Mouse (Mus musculus) granulocyte monocyte progenitor cell, adult 5-6 weeks (primary cell): ENCODE results near the gene Flrt3. TPM values are rescaled to one million over a fixed set of nuclear protein-coding genes. Genes with fewer than 3 reads are reported as not detected.

Source experiments
- ATAC-seq: replicated peaks from 2 replicates; pipeline ENCODE4 v1.8.0; 2016; ENCODE audit warnings: mild to moderate bottlenecking, moderate TSS enrichment, inconsistent platforms; ENCODE audit not compliant: poor library complexity, severe bottlenecking
- total RNA-seq, 2 experiments: library from RNA; stranded (forward) in 1 of 2; stranded (reverse) in 1 of 2; fragments of 200-712, 200-1000 nt in 1 of 2; fragments of >200 nt in 1 of 2; fragmentation: Nextera tagmentation in 1 of 2; gene quantifications; 2 replicates each; pipeline ENCODE4 v1.2.3; 2014 to 2017

Flrt3 gene
- total RNA-seq, 2 experiments from 2014 or later: not detected

DNA sequence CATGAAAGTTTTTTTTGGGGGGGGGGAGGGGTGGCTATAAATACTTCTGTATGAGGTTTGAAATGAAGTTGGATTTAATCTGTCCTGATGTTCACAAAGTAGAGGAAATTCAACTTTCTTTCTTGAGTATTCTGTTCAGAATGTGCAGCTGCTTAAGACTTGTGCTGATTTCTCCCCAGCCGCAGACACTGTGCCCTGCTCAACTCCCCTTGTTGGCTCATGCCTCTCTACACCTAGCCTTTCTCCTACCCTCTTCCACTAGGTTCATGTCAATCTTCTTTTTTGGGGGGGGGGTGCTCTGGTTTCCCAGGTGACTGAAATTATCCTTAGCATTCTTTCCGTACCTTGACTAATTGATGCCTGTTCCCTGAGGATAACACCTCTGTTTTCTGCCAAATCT is 17.3 kb downstream of the Flrt3 start:
- ATAC-seq: no peak

DNA sequence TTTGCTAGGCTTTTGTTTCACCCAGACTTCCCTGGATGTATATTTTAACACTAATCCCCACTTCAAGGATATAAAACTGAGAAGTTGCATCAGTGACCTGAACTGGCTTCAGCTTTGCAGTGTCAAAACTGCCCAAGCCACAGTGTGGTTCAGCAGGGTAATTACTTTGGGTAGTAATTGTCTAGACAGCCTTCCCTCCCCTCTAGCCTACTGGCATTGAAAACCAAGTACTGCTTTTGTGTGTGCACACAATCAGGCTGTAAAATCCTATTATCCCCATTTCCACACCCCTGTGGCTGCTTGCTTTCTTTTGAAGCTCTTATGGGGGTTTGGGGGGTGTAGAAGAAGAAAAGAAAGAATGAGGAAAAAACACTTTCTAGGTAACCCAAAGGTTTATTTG is 17.8 kb downstream of the Flrt3 start:
- no peak for ATAC-seq

DNA sequence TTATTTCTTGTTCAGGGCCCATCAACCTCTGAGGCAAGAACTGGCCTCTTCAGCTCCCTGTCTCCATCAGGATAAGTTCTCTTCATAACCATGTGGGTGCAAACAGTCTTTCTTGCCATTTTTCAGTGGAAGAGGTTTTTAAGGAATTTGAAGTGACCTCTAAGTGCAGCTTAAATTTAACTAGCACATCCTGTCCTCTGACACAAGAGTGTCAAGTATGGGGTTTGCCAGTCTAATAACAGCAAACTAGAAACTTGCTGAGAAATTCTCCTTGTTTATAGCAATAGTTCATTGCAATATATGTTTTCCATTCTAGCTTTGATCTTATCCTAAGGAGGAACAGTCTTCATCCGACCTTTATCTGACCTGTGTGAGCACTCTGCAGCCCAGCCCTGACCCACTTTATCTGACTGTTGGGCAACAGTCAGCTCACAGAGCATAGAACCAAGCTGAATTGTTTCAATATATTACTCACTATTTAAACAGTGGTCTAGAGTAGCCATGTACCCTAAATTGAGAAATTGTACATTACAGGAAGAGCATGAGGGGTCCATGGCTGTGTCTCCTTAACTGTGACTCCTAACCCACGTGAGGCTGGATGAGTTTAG is 49.4 kb downstream of the Flrt3 start:
- no peak for ATAC-seq

DNA sequence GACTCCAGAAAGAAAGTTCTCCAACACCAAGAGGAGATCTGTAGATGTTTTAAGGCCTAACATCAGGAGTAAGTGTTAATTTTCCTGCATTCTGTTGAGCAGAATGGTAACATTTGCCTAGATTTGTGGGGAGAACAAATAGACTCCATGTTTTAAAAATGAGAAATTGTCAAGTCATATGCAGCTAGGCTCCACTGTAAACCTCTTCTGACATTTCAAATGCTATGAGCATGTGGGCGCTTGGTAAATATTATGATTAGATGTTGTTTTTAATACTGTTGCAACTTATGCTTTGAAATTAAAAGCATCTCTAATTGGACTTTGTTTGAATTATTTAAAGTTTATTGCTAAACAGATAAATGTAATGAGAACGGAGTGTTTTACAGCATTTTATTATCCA is 55.8 kb downstream of the Flrt3 start:
- no peak for ATAC-seq
